Mouse (Mus musculus): ENCODE results near the gene Slx4ip.

Gene Slx4ip

DNA sequence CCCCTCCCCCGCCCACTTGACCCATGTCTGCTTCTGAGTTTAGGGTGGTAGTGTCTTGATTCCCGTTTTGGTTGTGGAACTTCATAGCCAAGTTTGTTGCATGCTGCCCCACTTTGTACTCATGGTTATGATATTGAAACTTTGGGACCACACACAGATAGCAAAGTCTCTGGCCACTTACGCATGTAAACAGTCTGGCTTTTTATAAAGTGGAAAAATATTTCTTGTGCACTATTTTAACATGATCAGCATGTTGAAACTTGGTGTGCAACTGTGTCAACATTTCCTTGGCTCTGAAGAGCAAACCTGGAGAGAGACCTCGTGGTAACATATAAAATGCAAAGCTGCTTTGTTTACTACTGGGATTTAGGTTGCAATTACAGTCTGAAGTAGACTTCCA, 56.5 kb downstream of the Slx4ip start:
- DNase-seq (ENCODE audit: low read depth, low spot score) = no peak

DNA sequence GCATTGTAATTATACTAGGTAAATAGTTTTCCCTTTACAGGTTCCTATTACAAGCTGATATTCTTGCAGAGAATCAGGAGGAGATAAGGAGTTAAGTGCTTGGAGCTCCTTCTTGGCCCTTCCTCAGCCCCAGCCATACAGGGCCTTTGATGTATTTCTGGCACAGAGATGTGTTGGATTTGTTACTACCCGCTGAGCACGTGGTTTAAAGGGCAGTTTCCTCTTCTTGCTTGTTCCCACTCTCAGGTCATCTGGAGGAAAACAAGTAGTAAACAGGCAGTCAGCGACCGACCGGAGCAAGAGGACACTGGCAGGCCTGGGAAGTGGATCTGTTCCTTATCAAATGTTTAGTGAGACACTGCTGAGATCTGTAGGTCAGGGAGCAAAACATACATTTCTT, 56.9 kb downstream of the Slx4ip start:
- no peak for DNase-seq (ENCODE audit: low read depth, low spot score)

- DNase-seq (ENCODE audit: low read depth, low spot score) = no peak
These were observed 61.2 kb downstream of the Slx4ip start for GRCm38 (mm10) chr2:136952238-136952637.

DNA sequence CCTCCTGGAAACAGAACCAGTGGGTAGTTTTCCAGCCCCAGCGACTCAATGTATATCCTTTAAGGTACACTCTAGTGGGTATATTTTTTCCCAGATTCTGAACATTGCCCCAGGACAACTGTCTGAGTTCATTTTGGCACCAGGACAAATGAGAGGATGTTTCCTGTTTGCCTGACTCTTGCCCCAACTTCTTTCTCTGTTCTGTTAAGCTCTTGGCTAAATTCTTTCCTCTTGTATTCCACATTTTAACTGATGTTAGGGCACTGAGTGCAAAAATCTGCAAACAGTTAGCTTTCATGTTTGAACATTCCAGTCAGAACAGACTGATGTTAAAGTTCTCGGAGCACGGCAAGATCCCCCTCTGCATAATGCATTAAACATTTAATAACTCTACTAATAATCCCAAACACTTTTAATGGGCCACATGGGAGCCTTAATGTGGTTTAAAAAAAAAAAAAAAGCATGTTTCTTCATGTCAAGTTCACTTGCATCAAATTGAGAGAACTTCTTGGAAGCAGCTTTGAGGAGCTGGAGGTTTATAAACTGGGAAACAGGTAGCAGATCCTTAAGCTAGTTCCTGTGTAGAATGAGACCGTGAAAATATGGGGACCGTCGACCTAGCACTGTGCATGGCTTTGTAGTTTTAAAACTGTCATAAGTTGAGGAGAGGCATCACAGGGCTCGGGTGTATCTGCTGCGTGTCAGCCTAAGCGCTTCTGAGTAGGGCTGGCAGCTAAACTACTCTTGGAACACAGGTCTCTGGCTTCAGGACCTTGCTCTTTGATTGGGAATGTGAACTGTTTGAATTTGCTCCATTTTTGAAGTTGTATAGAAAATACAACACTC, 64.9 kb downstream of the Slx4ip start:
- DNase-seq (ENCODE audit: low read depth, low spot score) = no peak

- no peak for DNase-seq (ENCODE audit: low read depth, low spot score)
These were observed 67.7 kb downstream of the Slx4ip start for GRCm38 (mm10) chr2:136958697-136959096.

- DNase-seq (ENCODE audit: low read depth, low spot score) = no peak
These were observed 84.8 kb downstream of the Slx4ip start for GRCm38 (mm10) chr2:136975774-136976173.

DNA sequence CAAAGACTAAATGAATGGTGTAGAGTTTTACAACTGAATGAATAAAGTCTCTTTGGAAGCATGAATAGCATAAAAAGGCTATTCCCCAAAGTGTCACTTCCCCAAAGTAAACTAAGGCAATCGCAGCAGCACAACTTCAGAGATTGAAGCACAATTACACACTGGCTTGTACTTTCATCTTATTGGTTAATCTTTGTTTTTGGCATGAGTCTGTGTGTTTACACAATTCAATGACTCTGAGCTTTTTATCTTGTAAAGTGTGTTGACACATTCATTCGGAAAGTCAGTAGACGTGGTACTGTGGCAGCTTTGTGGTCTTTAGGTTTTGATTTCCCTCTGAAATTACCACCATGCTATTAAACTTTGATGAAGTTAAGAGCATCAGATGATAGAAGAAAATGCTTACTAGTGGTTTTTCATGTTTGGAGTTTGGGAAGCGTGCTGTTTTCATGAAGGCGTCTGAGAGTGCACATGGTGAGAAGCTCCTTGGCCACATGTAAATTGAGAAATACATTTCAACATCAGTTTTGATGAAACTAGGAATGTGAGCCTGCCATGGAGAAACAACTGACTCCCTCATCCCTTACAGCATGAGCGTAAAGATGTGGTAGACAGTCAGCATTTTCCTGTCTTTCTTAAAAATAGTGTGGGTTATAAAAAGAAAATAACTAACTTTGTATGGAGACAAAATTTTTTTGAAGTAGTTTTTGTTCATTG, 88.2 kb downstream of the Slx4ip start:
- DNase-seq (ENCODE audit: low read depth, low spot score) = no peak

DNA sequence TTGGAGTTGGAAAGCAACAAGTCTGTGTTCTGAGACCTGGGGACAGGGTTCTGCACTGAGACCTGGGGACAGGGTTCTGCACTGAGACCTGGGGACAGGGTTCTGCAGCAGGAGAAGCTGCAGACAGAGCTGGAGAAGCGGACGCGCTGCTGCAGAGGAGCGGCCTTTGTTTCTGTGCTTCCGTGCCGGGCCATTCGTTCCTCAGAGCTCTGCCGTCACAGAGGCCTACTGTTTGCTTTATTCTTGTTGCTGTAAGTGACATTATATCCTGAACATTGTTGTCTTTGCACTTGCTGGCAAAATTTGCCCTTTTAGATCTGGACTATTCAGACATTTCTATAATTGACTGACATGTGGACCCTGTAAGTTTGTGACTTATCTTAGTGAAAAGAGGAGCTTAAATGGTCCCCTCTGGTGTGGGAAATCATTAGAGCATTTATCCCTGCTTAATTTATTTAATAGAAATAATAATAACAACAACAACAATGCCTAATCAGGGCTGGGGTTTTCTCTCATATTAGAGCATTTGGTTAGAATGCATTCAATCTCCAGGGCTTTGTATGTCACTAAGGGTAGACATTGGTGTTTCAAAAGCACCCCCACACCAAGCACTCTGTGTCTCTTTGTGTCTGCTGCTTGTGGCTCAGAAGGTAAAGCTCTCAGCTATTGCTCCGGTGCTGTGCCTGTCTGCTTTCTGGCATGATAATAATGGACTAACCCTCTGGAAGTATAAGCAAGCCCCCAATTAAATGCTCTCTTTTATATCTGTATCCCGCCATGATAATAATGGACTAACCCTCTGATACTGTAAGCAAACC, 90.3 kb downstream of the Slx4ip start:
- DNase-seq (ENCODE audit: low read depth, low spot score) = no peak

- no peak for DNase-seq (ENCODE audit: low read depth, low spot score)
These were observed 92.9 kb downstream of the Slx4ip start for GRCm38 (mm10) chr2:136983959-136984358.

DNA sequence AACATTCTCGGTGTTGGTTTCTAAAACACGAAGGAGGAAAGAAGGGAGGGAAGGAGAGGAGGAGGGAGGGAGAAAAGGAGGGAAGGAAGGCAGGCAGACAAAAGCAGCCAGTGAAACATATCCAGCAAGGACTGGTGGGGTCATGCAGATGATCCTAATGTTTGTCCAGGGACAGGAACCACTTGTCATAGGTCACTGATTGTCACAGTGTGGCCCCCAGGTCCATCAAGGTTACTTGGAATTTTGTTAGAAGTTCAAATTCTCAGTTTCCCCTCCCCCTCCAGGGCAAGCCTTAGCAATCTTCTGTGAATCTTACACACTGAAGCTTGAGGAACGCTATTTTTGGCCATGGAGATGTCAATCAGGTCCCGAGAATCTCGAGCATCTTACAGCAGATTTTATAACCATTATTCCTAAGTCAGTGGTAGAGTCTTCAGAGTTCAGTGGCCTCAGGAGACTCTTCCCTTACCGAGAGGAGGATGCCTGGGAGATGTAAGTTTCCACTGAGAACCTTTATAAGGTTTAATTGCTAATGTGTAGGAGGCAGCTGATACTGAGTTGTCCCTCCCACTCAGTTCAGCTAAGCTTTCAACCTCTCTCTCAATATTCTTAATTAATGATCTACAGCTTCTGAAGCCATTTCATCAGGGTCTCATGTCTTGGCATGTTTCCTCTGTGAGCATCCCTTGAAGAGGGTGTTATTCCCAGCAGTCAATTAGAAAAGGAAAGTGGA, 95.1 kb downstream of the Slx4ip start:
- no peak for DNase-seq (ENCODE audit: low read depth, low spot score)

DNA sequence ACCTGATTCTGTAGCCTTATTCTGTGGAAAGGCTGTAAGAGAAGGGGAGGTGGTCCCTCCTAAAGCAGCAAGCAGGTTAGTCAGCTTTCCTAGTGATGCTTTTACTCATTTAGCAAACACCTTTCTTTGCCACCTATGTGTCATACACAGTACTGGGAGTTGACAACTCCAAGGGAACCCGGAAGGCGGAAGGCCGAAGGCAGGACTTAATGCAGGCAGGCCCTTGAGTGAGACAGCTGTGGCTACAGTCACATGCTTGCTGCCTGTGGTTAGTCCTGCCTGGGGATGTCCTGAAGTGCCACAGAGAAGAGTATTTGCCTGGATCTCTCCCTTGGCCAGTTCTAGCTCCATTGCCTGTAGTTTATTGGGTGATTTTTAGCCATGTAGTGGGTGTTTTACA, 102.1 kb downstream of the Slx4ip start:
- no peak for DNase-seq (ENCODE audit: low read depth, low spot score)

GRCm38 (mm10) chr2:136997104-136997503, 106.1 kb downstream of the Slx4ip start:
- peak; percentile 9 for DNase-seq (ENCODE audit: low read depth, low spot score)

DNA sequence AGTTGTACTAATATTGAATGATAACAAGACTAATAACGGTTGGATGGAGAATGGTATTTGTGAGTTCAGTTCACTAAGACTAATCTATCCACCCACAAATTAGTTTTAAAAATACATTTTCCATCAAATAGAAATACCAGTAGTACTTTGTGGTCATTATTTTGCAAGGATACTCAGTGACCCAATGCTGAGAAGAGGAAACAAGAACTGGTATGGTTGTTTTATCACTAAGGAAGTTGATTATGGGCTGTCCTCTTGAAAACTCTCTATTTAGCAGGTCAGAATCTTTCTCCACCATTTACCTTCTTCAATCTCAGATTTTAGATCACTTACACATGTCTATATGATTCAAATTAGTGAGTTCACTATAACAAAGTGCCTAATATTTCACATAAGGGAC, 111.0 kb downstream of the Slx4ip start:
- DNase-seq (ENCODE audit: low read depth, low spot score) = no peak

GRCm38 (mm10) chr2:137006656-137007055, 115.6 kb downstream of the Slx4ip start:
- DNase-seq (ENCODE audit: low read depth, low spot score) = no peak

- no peak for DNase-seq (ENCODE audit: low read depth, low spot score)
These were observed 121.0 kb downstream of the Slx4ip start for GRCm38 (mm10) chr2:137011980-137012379.

- no peak for DNase-seq (ENCODE audit: low read depth, low spot score)
These were observed 122.1 kb downstream of the Slx4ip start for GRCm38 (mm10) chr2:137013151-137013550.

DNA sequence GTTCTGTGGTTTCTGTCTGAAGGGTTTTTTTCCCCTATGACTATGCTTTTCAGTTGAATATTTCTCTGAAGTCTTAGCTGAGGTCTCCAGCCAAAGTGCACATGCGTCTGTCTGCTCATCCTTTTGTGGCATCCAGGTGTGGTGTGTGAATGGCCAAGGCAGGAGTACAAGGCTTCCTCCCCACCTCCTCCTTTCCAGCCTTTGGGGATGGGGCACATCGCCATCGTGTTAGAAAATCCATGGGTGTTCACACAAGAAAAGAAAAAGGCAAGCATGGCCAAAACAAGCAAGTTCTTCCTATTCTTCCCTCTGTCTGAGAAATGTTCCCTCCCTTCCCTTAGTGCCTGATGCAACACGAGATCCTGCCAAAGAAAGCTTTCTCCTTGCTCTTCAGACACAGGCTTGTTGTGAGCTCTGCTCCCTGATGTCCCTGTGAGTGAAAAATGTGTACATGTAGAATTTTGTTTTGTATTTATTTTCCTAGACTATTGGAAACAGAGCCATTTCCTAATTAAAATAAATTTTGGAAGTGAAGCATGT, 122.9 kb downstream of the Slx4ip start:
- DNase-seq (ENCODE audit: low read depth, low spot score) = no peak

DNA sequence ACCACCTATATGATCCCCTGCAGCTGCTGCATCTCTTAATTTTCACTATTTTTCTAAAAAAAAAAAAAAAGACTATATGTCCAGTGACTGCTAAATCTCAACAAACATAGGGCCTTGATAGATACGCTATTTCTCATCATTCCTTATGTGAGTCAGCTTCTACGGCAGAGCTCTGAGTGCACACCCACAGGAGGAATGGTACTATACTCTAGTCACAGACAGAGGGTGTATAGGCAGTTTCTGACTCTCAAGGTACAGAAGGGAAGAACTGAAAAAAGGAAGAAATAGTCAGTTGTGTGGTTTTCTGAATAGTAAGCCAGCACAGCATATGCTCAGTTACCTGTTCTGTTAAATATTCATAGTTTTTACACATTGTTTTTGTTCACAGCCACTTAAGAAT, 123.4 kb downstream of the Slx4ip start:
- no peak for DNase-seq (ENCODE audit: low read depth, low spot score)

DNA sequence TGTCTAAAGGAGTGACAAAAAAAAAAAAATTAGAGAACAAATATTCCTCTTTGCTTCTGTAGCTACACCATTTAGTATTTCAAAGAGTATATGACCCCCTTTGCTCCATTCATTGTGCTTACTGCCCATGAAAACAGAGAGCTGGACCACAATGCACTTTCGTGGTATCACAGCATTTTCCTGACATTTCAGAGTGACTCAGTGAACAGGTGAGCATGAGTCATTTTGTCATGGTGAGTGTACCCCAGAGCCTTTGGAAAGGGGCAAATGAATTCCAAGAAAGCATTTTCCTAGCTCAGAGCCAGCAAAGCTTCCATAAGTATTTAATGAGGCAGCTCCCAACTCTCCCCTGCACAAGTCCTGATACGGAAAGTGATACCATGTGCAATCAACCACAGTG, 153.1 kb downstream of the Slx4ip start:
- DNase-seq (ENCODE audit: low read depth, low spot score) = no peak

DNA sequence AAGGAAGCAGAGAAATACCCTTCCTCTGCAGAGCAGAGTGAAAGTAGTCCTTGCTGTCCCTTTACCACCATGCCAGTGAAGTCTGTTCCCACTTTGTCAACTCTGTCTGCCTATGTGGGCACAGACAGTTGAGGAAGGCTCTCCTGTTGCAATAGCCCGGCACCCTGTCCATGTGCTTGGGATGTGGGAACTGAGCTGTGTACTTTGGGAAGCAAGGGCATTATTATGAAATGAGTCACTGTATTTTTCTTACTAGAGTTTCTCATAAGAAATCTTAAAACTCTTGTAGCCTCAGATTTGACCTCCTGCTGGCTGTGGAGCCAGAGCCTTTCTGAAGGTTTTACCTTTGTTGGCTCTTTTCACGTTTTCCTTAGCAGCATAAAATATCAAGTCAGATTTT, 158.3 kb downstream of the Slx4ip start:
- DNase-seq (ENCODE audit: low read depth, low spot score) = no peak

- no peak for DNase-seq (ENCODE audit: low read depth, low spot score)
These were observed 158.9 kb downstream of the Slx4ip start for GRCm38 (mm10) chr2:137049906-137050305.
